Mouse (Mus musculus) liver (tissue): ENCODE results near the gene Extl1.
A peak's percentile ranks its signal among the peaks of the same experiment; 100 is the strongest.
"Not testable (repeated sequence)": the region's sequence is repeated elsewhere in the genome, so short reads cannot be mapped to it uniquely, and the experiment has no call there.

Experiments
- DNase-seq: peaks from one replicate; pipeline ENCODE4 v3.0.0-alpha.2; 2020; ENCODE audit warnings: mixed read lengths

Extl1 gene

GRCm38 (mm10) chr4:134383750-134384149, at the start of gene Extl1:
TSS of gene Extl1 (minus strand) at chr4:134383850.
- DNase-seq, result not testable (repeated sequence)

GRCm38 (mm10) chr4:134432686-134433360, 49.2 kb upstream of the Extl1 start:
- no peak for DNase-seq

- no peak for DNase-seq
These were observed 46.8 kb upstream of the Extl1 start for GRCm38 (mm10) chr4:134430381-134431004.

GRCm38 (mm10) chr4:134425088-134425487, 41.4 kb upstream of the Extl1 start:
- DNase-seq, result no peak

- no peak for DNase-seq
These were observed 40.3 kb upstream of the Extl1 start for GRCm38 (mm10) chr4:134423949-134424348.

- DNase-seq, result no peak
These were observed 38.3 kb upstream of the Extl1 start for GRCm38 (mm10) chr4:134421971-134422370.

- DNase-seq, result no peak
These were observed 33.5 kb upstream of the Extl1 start for GRCm38 (mm10) chr4:134417111-134417510.

- DNase-seq, result no peak
These were observed 33.0 kb upstream of the Extl1 start for GRCm38 (mm10) chr4:134416602-134417001.

- no peak for DNase-seq
These were observed 32.5 kb upstream of the Extl1 start for GRCm38 (mm10) chr4:134416177-134416576.

- peak; percentile 36 for DNase-seq
These were observed 25.6 kb upstream of the Extl1 start for GRCm38 (mm10) chr4:134409286-134409685.

GRCm38 (mm10) chr4:134403721-134404120, 20.1 kb upstream of the Extl1 start:
- no peak for DNase-seq

- DNase-seq, result no peak
These were observed 19.1 kb upstream of the Extl1 start for GRCm38 (mm10) chr4:134402571-134403262.

- no peak for DNase-seq
These were observed 18.4 kb upstream of the Extl1 start for GRCm38 (mm10) chr4:134401856-134402570.

- peak; percentile 84 for DNase-seq
These were observed 17.6 kb upstream of the Extl1 start for GRCm38 (mm10) chr4:134401181-134401661.

GRCm38 (mm10) chr4:134400206-134400605, 16.6 kb upstream of the Extl1 start:
- DNase-seq, result no peak

- no peak for DNase-seq
These were observed 14.1 kb upstream of the Extl1 start for GRCm38 (mm10) chr4:134397732-134398131.

- peak; percentile 34 for DNase-seq
These were observed 13.5 kb upstream of the Extl1 start for GRCm38 (mm10) chr4:134397121-134397520.

GRCm38 (mm10) chr4:134395977-134396825, 12.6 kb upstream of the Extl1 start, which contains the start of gene Pafah2:
TSS of gene Pafah2 (plus strand) at chr4:134396320.
- peak; percentile 89 for DNase-seq

- no peak for DNase-seq
These were observed 11.5 kb upstream of the Extl1 start for GRCm38 (mm10) chr4:134395142-134395541.

GRCm38 (mm10) chr4:134393026-134393425, 9.4 kb upstream of the Extl1 start:
- DNase-seq, result peak; percentile 22

- no peak for DNase-seq
These were observed 8.9 kb upstream of the Extl1 start for GRCm38 (mm10) chr4:134392595-134392994.

GRCm38 (mm10) chr4:134391636-134392035, 8.0 kb upstream of the Extl1 start:
- DNase-seq, result no peak
